Mouse (Mus musculus) stomach, postnatal 0 days (tissue): Measurements from ENCODE around the gene Zfp536. TPM values are rescaled to one million over a fixed set of nuclear protein-coding genes. Genes with fewer than 3 reads are reported as not detected.
A peak's percentile ranks its signal among the peaks of the same experiment; 100 is the strongest.

Experiments used
- ATAC-seq: fragments of 200-750 bp; cut with Nextera tagmentation; 2 replicates; pipeline ENCODE4 v1.8.0; 2017; ENCODE audit not compliant: low FRiP score, low TSS enrichment
- DNase-seq: peaks from one replicate; pipeline ENCODE4 v3.0.0-alpha.2; 2016; ENCODE audit warnings: low spot score
- H3K27ac ChIP-seq: fragments of 300-500 bp; sonication (generic); replicated peaks from 2 replicates; pipeline ENCODE4 v1.5.1; 2014; ENCODE audit warnings: mild to moderate bottlenecking, control low read depth
- H3K27me3 ChIP-seq: fragments of 300-500 bp; sonication (generic); 2 replicates; pipeline ENCODE4 v1.6.1; 2014; ENCODE audit warnings: low read length; ENCODE audit not compliant: control insufficient read depth, insufficient read depth
- H3K36me3 ChIP-seq: fragments of 300-500 bp; sonication (generic); 2 replicates; pipeline ENCODE4 v1.6.1; 2014; ENCODE audit warnings: low read length, mixed read lengths; ENCODE audit not compliant: control insufficient read depth, insufficient read depth
- H3K4me1 ChIP-seq: fragments of 300-500 bp; sonication (generic); replicated peaks from 2 replicates; pipeline ENCODE4 v1.6.1; 2014; ENCODE audit warnings: antibody characterized with exemption; ENCODE audit not compliant: control insufficient read depth, insufficient read depth
- H3K4me2 ChIP-seq: fragments of 300-500 bp; sonication (generic); replicated peaks from 2 replicates; pipeline ENCODE4 v1.6.1; 2014; ENCODE audit warnings: low read depth, mild to moderate bottlenecking, control low read depth, moderate library complexity
- H3K4me3 ChIP-seq: fragments of 300-500 bp; sonication (generic); 2 replicates; pipeline ENCODE4 v1.5.1; 2014; ENCODE audit warnings: low read depth, low read length, control low read depth
- H3K9ac ChIP-seq: fragments of 300-500 bp; sonication (generic); 2 replicates; pipeline ENCODE4 v1.6.1; 2014; ENCODE audit warnings: mild to moderate bottlenecking, low read length, control low read depth, mixed read lengths
- H3K9me3 ChIP-seq: fragments of 300-500 bp; sonication (generic); 2 replicates; pipeline ENCODE4 v1.6.1; 2016; ENCODE audit warnings: low read length; ENCODE audit not compliant: control insufficient read depth
- CTCF ChIP-seq: IDR thresholded peaks from 2 replicates; pipeline ENCODE4 v1.5.1; 2016; ENCODE audit warnings: antibody characterized with exemption, low read depth, mild to moderate bottlenecking, moderate library complexity
- EP300 ChIP-seq: optimal IDR thresholded peaks from 2 replicates; pipeline ENCODE3; 2016; ENCODE audit warnings: antibody characterized with exemption
- WGBS: fragments of 180-500 bp; shearing (Covaris S2); extraction: QIAGEN DNeasy Blood & Tissue Kit; methylation state at CpG from one replicate; pipeline ENCODE4 v1.1.7; 2014; 5-methylcytosine and 5-hydroxymethylcytosine counted together
- polyA plus RNA-seq: library from polyadenylated mRNA; unstranded; fragments of >200 nt; fragmentation: Nextera tagmentation; extraction: Ambion mirVana; gene quantifications from 2 replicates; pipeline ENCODE4 v1.2.1, GENCODE M21; 2015

Zfp536 gene
- polyA plus RNA-seq, 1 experiment from 2014 or later: 4.3 TPM

DNA sequence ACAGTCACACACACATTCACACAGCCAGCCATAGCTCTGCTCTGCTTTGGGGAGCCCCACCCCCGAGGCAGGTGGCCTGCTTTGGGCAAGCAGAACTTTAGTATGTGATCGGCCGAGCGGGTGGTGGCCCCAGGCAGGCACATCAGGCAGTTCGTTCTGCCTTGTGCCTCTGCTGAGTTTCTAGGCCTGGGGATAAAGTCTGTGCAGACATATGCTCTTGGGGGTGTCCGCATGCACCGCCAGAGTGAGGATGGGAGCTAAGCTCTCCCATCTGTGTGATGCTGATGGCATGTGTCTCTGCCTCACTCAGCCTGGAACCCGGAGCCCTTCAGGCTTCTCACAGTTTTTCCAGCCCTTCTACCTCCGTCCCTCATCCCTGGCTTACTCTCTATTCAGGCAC, 263.7 kb downstream of the Zfp536 start:
- ATAC-seq (no peak), DNase-seq (no peak)
- Histone ChIP-seq H3K27me3 (no peaks in the 10 kb centered on the region), H3K4me3 (no peak overlapping the region), H3K9me3 (no peaks in the 10 kb centered on the region), H3K36me3 (no peaks in the 10 kb centered on the region), H3K4me1 (no peaks in the 10 kb centered on the region), H3K27ac (no peak overlapping the region), H3K4me2 (no peak overlapping the region), H3K9ac (no peak overlapping the region)
- WGBS: 71% methylated on average over 9 of the region's 9 CpGs
- TF ChIP-seq EP300 (no peak), CTCF (no peak)

DNA sequence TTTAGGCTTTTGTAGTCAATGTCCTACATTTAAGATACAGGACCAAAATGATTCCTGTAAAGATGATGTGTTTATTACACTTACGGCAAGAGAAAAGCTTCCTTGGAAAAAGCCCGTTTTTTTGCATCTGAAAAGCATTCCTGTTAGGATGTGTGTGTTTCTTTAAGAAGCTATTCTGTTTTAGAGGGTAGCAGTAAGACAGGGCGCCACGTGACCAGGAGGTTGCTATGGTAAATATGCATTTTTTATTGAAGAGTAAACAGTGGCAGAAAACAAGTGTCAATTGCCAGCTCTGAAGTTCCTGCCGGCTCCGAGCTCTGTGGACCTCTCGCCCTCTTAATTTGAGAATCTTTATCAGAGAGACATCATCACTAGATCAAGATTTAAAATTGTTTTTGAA, 267.9 kb downstream of the Zfp536 start:
- 45% methylated on average over 7 of the region's 7 CpGs for WGBS
- no peaks in the 10 kb centered on the region for H3K36me3 ChIP-seq
- no peak for DNase-seq

DNA sequence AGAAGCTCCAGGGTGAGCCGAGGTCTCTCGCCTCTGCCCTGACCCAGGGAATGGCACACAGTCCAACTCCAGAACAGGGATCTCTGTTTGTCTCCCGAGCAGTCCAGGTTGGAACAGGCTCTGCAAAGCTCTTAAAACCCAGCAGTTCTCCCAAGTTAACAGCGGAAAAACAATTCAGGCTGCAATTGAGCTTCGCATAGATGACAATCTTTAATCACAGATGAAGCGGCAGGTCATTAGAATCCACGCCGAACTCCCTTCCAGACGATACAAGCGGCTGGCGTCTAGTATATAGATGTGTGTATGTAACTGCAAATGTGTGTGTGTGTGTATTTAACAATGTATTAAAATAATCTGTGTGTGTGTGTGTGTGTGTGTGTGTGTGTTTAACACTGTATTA, 268.3 kb downstream of the Zfp536 start:
- H3K4me3 ChIP-seq: no peak overlapping the region
- no peaks in the 10 kb centered on the region for H3K4me1 ChIP-seq
- ATAC-seq (no peak), DNase-seq (no peak)
- no peaks in the 10 kb centered on the region for H3K9me3 ChIP-seq
- H3K27ac ChIP-seq: no peak overlapping the region
- 69% methylated on average over 11 of the region's 11 CpGs for WGBS
- no peaks in the 10 kb centered on the region for H3K36me3 ChIP-seq
- no peak overlapping the region for H3K4me2 ChIP-seq
- no peak overlapping the region for H3K9ac ChIP-seq
- no peaks in the 10 kb centered on the region for H3K27me3 ChIP-seq
- TF ChIP-seq EP300 (no peak), CTCF (no peak)

More for the DNA sequence above, 267.9 kb downstream of the Zfp536 start:
- Histone ChIP-seq H3K27ac (no peak overlapping the region), H3K4me1 (no peaks in the 10 kb centered on the region), H3K27me3 (no peaks in the 10 kb centered on the region), H3K9ac (no peak overlapping the region), H3K4me3 (no peak overlapping the region), H3K9me3 (no peaks in the 10 kb centered on the region), H3K4me2 (no peak overlapping the region)
- ATAC-seq: no peak
- TF ChIP-seq EP300: no peak
- no peak for TF ChIP-seq CTCF

DNA sequence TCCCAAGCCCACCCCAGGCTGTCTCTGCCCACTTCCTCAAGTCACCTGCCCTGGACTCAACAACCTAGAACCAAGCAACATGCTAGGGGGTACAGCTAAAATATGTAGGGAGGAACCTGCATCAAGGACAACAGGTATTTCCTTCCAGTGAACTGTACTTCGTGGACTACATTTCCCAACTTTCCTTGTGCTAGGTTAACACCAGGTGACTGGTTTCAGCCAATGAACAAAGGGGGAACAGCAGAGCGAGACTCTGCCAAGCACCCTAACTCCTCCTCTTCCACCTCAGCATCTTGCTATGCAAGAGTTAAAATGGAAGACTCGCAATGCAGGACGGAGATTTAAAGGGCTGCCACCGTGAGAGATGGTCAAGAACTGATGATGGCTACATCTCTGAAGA, 274.6 kb downstream of the Zfp536 start:
- no peaks in the 10 kb centered on the region for H3K9me3 ChIP-seq
- H3K9ac ChIP-seq: no peak overlapping the region
- DNase-seq (no peak), ATAC-seq (no peak)
- WGBS: 69% methylated on average over 5 of the region's 5 CpGs
- no peaks in the 10 kb centered on the region for H3K36me3 ChIP-seq
- H3K4me2 ChIP-seq: no peak overlapping the region
- TF ChIP-seq EP300 (no peak), CTCF (no peak)
- no peaks in the 10 kb centered on the region for H3K27me3 ChIP-seq
- H3K4me3 ChIP-seq: no peak overlapping the region
- H3K4me1 ChIP-seq: no peaks in the 10 kb centered on the region
- H3K27ac ChIP-seq: no peak overlapping the region

DNA sequence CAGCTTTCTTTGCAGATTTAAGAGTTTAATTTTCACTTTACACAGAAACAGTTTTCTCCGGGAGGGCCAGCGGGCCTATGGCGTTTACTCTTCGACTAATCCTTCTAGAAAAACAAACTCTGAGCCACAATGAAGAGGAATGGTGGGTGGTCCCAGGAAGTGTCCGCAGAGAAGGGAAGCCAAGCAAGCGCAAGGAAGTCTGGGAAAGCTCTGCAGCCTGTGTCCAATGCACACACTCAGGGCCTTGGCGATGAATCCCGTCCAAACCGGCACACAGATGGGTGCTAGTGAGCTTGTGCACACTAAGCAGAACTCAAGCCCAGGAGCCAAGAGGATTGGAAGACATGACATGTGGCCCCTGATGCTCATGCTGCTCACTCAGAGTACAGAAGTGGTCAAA, 276.9 kb downstream of the Zfp536 start:
- Histone ChIP-seq H3K9ac (no peak overlapping the region), H3K27ac (peak overlapping the region; percentile 61), H3K27me3 (no peaks in the 10 kb centered on the region), H3K4me2 (no peak overlapping the region), H3K9me3 (no peaks in the 10 kb centered on the region), H3K4me1 (no peaks in the 10 kb centered on the region), H3K36me3 (no peaks in the 10 kb centered on the region), H3K4me3 (no peak overlapping the region)
- ATAC-seq: peak; percentile 68; the same call in 1 of the 2 replicates
- WGBS: 35% methylated on average over 9 of the region's 9 CpGs
- DNase-seq: no peak
- TF ChIP-seq EP300: no peak
- TF ChIP-seq CTCF: no peak

DNA sequence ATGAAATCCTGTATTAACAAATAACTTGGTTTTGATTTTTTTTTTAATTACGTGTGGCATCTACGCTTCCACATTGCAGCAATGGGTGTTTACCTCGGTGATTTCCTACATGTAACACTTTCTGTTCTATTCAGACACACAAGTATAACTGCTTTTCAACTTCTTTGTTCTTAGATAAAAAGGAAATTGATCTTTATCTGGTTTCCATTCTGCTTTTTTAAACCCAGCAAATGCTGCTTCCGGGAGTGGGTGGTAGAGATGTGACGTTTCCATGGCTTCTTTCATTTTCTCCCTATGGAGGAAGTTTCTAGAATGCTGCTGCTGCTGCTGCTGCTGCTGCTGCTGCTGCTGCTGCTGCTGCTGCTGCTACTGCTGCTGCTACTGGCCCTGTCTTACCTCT, 283.1 kb downstream of the Zfp536 start:
- no peak overlapping the region for H3K9ac ChIP-seq
- H3K9me3 ChIP-seq: no peaks in the 10 kb centered on the region
- ATAC-seq: no peak
- no peak for TF ChIP-seq CTCF
- no peak for TF ChIP-seq EP300
- H3K4me1 ChIP-seq: no peaks in the 10 kb centered on the region
- H3K4me2 ChIP-seq: no peak overlapping the region; the same call in 1 of the 2 replicates
- WGBS: 55% methylated on average over 5 of the region's 5 CpGs
- no peaks in the 10 kb centered on the region for H3K36me3 ChIP-seq
- H3K27me3 ChIP-seq: no peaks in the 10 kb centered on the region
- no peak overlapping the region for H3K27ac ChIP-seq
- H3K4me3 ChIP-seq: no peak overlapping the region
- no peak for DNase-seq
